Mouse (Mus musculus): ENCODE results near the gene Dnajb7.

GRCm38 (mm10) chr15:81408199-81408598 lies at the start of gene Dnajb7:
- TF ChIP-seq CTCF (IDR thresholded peaks at IDR 0.05; ENCODE audit: low read depth) = no peak
- TF ChIP-seq EP300 (IDR thresholded peaks at IDR 0.05; ENCODE audit: low read depth) = no peak

All from heart, postnatal 0 days (tissue).